Mouse (Mus musculus): ENCODE measurements around the gene 6330409D20Rik.

Gene 6330409D20Rik

DNA sequence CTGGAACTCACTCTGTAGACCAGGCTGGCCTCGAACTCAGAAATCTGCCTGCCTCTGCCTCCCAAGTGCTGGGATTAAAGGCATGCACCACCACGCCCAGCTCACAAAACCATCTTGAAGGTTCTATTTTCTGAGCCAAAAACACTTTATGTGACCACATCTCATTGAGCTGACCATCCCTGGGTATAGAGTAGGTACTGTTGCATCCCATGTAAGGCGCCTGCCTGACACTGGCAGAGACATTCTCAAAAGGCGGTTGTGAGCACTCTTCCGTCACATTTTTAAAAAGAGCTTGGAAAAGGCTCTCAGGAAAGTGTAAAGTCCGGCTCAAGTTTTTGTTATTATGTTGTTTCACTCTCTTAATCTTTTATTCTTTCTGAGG is 15.8 kb upstream of the 6330409D20Rik start:
- DNase-seq (ENCODE audit: low spot score): no peak

DNA sequence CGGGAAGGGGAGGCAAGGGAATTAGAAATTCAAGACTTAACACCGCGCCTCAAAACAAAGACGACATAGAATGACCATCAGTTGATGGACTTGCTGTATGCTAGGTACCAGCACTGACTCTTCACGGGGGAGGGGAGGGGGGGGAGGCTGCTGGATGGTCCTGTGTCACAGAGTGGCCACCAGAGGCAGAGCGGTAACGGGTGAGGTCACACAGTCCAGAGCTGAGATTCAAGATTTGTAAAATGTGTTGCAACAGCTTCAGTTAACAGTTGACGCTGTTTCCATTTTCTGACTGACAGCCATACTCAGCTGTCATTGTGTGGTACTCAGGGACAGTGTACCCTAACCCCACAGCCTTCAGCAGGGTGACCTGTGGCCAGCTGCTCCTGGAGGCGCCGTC is 11.4 kb upstream of the 6330409D20Rik start:
- DNase-seq (ENCODE audit: low spot score): no peak

DNA sequence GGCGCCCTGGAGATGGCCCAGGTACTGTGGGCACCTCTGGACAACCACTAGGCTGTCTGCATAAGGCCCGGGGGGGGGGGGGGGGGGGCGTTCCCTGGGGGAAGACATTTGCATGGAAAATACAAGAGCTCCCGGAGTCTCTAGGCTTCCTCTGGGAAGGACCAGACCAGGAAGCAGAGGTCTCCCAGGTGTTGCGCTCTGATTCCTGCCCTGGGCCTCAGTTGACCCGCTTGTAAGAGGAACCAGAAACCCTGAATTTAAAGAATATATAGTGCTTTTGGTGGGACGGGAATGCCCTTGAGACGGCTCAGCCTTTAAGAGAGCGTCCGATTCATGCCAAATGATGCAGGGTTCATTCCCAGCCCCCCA is 10.8 kb upstream of the 6330409D20Rik start:
- DNase-seq (ENCODE audit: low spot score): no peak

DNA sequence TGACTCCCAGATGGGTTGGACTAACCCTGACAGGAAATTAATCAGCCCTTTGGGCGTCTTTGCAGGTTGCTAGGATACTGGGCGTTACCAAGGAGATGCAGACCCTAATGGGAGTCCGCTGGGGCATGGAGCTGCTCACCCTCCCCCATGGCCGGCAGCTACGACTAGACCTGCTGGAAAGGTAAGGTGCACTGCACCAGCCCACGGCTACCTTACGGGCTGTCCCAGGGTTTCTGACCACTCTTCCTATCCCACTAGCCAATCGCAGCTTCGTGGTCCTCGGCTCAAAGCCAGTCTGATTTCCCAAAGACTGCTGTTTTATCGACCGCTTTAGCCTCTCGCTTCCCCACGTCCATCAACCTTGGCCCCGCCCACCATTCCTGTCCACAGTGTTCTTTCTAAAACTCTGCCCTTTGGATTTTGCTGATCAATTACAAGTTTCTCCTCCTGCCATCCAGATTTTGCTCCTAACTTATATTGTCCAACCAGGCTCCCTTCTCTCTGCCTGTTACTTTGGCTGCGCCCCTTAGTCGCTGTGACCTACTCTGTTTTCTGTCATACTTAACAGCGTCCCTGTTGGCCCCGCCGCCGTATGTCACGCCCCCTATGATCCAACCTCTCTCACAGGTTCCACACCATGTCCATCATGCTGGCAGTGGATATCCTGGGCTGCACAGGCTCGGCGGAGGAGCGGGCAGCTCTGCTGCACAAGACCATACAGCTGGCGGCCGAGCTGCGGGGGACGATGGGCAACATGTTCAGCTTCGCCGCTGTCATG is 10.3 kb upstream of the 6330409D20Rik start:
- DNase-seq (ENCODE audit: low spot score): peak; percentile 51

DNA sequence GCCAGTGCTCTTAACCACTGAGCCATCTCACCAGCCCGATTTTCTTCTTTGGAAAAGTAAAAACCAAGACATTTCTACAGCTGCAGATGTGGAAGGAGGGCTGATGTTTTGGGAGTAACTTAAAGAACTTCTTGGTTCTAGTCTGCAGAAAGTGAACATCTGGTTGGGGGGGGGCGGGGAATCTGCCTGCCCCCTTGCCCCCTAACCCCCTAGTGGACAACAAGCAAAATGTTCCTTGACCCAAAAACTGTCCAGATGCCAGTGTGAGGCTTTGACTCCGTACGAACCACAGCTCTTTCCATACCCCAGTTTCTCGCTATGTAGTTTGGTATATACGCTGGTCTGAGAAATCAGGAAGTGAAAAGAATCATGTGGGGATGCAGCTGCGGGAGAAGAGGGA is 9.4 kb upstream of the 6330409D20Rik start:
- DNase-seq (ENCODE audit: low spot score): no peak

DNA sequence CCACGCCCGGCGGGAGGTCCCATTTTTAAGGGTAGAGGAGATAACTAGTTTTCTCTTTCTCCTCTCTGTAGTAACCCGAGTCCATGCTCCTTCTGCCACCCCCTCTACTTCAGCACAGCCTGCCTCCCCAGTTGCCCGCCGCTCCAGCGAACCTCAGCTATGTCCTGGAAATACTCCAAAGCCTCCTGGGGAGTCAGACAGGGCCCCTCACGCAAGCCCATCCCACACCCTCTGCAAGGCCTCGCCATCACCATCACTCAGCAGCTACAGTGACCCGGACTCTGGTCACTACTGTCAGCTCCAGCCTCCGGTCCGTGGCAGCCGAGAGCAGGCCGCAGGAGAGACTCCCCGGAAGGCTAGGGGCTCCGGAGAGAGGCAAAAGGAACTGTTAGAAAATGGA is 8.3 kb upstream of the 6330409D20Rik start:
- no peak for DNase-seq (ENCODE audit: low spot score)

DNA sequence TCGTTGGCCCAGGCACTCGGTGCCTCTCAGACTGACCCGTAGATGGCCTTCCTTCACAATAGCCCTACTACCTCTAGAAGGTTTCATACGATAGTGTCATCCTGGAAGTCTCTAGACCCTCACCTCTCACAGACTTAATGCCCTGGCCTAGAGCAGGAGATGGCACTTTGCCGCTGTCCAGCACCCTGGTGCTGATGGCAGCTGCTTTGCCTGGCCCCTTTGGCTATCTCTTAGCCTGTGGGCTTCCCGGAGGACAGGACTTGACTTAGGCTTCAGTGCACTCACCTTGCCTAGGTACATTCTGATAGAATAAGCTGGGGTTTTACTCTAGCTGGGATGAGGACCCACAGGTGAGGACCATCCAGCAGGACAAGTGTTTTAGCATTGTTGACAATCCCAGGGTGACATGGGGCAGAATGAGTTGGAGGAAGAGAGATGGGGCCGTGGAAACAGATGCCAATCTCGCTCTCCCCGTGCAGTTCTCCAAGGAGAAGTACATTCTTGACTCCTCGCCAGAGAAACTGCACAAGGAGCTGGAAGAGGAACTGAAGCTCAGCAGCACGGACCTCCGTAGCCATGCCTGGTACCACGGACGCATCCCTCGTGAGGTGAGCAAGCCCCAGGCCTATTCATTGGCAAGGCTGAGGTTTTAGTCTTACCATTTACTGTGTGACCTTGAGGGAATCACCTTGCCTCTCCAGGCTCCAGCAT is 3.6 kb upstream of the 6330409D20Rik start:
- DNase-seq (ENCODE audit: low spot score): no peak

DNA sequence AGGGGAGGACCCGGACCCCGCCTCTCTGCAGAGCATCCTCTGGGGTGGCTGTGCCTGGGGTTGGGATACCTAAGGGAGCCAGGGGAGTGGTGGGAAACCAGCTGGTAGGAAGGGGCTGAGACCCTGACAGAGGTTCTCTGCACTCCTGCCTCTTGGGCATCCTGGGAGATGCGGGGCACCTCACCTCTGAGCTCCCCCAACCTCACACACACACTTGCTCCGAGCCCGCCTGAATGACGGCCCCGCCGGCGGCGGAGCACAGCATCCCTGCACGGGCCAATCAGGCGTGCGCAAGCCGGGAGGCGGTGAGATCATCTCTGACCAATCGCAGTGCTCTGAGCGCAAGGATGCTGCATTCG is 1.3 kb upstream of the 6330409D20Rik start:
- no peak for DNase-seq (ENCODE audit: low spot score)

DNA sequence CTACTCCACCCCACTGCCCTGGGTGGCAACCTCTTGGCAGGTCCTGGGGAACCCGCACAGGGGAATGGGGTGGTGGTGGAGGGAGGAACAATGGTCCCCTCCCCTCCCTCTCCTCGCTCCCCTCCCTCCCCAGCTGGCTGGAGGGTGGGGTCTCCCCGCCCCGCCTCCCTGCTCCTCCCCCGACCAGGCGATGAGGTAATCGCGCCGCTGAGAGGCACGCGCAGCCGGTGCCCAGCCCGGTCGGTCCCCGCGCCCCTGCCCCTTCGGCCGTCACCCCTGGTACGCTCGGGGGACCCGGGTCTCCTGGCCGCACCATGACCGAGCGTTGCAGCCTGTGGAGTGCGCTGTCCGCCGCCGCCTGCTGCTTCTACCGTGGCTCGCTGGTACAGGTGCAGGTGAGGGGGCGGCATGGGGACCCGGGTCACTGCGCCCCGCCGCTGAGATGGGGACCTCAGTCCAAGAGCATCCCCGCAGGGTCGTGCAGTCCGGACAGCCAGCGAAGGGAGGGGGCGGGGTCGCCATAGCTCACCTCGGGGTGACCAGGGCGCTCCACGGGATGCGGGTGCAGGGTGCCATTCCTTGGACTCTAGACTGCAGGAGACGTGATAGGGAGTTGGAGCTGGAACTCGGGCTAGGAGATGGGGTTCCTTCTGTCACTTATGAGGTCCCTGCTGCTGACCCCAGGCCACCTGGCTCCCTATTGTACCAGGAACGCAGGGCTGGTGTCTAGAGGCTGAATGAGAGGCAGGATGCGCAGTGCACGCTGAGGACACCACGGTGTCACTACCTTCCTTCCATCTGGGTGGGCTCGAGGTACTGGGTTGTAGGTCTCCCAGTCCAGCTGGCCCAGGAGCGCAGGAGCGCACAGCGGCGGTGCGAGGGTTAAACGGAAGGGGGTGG is 707 bp upstream of the 6330409D20Rik start:
- DNase-seq (ENCODE audit: low spot score): peak; percentile 27

DNA sequence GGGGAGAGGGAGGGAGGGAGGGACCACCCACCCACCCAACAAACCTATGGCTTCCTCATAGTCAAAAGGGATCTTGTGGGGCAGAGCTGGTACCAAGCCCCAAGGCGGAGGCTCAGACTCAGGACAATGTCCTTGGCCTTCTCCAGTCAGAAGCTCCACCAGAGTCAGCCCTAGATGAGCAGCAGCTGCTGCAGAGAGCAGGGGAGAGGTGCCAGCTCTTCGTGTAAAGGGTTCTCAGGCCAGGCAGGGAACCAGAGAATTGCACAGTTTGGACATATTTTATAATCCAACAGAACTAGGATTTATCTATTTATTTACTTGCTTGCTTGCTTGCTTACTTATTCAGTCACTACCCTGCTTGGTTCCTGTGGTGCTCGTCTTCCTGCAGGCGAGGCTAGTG is 1.5 kb downstream of the 6330409D20Rik start:
- no peak for DNase-seq (ENCODE audit: low spot score)

DNA sequence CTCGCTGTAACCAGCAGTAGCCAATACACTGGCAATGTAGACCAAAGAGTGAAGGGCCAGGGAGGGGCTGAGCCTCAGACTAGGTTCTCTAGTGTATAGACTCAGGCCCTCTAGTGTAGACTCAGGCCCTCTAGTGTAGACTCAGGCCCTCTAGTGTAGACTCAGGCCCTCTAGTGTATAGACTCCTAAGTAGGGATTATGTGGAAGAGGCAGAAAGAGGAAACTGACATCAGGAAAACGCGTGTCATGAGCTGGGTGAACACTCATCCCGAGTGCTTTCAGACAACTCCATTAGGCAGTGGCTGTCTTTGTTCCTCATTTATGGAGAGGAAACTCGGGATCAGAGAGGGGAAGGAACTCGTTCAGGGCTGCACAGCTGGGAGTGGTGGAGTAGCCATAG is 3.8 kb downstream of the 6330409D20Rik start:
- DNase-seq (ENCODE audit: low spot score): no peak

DNA sequence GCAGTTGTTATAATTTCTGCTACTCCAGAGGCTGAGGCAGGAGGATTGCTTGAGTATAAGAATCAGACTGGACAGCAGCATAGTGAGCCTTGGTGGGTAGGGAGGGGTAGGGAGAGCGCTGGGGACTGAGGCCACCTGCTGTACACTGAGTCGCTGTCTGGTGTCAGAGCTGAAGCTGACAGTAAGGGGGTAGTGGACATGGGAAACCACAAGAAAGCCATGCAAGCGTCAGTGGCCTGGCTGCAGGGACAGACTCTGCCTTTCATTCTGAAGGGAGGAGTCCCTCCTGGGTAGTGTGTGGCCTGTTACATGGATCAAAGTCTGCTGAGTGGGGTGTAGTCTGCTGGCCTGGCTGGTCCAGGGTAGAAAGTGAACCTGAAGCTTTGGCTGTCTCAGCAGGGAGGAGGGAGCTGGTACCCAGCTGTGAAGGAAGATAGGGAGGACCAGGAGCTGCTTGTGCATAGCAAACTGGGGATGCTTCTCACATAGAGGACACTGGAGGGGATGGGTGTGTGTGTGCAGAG is 4.4 kb downstream of the 6330409D20Rik start:
- DNase-seq (ENCODE audit: low spot score): no peak

DNA sequence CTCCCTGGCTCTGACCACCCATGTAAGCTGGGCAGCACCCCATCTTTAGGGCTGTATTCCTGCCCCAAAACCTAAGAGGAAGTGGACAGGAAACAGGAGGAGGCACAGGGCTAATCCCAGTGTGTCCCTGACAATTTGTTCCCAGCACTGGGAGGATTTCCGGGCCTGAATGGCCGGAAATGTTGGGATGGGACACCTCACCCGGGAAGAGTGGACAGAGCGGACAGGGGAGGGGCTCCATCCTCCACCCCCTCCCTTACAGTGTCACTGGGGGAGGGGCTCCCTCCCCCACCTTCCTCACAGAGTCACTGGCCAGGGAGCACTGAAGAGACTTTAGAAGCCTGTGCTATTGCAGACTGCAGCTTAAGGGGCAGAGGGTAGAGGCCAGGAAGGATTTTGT is 5.9 kb downstream of the 6330409D20Rik start:
- no peak for DNase-seq (ENCODE audit: low spot score)

DNA sequence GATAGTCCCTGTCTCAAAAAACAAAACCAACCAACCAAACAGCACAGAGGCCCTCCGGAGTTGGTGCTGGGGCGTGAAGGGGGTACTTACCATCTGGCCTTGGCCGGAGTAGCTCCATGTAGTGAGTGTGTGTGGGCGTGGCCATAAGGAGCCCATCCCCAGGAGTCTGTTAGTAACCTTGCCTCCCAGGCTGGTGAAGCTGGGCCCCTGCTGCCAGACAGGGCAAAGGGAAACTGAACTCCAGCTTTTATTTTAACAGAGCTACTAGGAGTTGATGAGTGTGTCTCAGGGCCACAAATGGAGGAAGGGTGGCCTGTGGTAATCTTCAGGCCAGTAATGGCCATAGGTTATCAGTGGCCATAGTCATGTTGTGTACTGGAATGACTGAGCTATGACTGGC is 6.3 kb downstream of the 6330409D20Rik start:
- DNase-seq (ENCODE audit: low spot score): no peak

DNA sequence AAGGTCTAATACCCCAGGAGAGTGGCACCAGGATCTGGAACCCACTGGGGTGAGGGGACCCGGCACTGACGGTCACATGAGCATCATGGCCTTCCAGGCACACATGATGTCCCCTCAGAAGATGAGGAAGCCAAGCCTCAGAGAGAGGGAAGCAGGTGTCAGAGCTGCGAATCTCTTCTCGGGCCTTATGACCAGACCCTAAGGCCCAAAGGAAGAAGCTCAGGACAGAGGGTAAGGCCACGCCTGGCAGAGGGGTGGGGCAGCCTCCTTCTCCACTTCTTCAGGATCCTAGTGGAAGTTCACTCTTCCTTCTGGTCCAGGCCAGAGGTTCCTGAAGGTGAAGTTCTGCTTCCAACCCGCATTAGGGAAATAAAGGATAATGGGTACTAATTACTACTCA is 8.1 kb downstream of the 6330409D20Rik start:
- DNase-seq (ENCODE audit: low spot score): no peak

DNA sequence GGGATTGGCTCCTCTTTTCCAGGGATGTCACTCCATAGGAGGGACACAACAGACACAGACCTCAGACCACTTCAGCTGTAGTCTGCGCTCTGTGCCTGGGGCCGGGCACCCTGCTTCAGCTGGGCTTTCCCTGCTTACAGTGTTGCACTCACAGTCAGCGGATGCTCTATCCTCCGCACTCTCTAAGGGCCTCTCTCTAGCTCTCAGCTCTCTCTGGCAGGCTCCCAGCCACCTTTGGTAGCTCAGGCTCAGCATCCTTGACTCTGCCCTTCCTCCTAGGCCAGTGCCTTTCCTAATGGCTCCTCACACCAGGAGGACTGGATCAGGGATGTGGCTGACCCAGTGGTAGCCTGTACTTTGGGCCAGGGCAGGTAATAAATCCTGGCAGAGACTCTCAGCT is 8.9 kb downstream of the 6330409D20Rik start:
- no peak for DNase-seq (ENCODE audit: low spot score)

DNA sequence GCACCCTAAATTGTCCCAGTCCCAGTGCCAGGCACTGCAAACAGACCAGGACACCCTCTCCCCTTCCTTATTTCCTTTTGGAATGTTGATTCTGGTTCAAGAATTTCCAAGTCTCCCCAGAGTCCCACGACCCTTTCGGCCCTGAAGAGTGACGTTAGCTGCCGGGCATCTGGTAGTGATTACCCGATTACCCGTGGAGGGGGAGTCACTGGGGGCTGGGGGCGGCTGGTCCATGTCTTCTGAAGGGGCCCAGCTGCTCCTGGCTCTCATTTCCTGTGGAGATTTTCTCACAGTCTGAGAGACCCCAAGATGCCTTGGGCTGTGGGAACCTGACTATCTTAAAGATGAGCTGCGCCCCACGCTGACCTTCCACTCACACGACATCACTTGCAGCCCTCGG is 10.0 kb downstream of the 6330409D20Rik start:
- DNase-seq (ENCODE audit: low spot score): no peak

DNA sequence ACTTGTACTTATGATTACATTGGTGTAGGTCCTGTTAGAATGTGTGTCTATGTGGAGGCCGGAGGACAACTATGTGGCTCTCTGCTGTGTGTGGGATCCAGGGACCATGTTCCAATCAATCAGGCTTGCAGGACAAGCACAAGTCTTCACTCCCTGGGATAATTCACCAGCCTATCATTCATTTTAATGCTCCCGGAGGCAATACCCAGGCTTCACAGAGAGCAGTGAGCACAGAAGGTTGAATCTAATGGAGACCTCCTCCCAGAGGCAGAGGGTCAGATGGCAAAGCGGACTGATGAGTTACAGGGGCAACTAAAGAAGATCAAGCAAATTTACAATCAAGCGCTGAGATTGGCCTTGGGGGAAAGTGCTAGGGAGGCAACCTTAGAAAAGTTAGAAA is 11.3 kb downstream of the 6330409D20Rik start:
- DNase-seq (ENCODE audit: low spot score): no peak

DNA sequence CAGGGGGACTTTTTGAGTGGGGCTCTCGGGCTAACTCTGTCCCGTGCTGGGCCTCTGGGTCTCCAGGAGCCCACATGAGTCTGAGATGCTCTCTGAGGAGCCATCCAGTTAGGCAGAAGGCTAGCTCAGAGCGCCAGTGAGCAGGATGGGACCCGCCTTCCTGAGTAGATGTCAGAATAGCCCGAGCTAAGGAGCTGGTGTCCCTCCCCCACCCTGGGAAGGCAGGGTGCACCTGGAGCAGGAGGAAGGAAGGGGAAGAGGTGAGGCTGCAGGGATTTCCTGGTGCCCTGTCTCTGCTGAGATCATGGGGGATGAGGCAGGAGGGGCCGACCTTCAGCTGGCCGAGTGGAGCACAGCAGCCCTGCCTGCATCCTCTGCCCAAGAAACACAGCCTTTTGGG is 12.4 kb downstream of the 6330409D20Rik start:
- no peak for DNase-seq (ENCODE audit: low spot score)

DNA sequence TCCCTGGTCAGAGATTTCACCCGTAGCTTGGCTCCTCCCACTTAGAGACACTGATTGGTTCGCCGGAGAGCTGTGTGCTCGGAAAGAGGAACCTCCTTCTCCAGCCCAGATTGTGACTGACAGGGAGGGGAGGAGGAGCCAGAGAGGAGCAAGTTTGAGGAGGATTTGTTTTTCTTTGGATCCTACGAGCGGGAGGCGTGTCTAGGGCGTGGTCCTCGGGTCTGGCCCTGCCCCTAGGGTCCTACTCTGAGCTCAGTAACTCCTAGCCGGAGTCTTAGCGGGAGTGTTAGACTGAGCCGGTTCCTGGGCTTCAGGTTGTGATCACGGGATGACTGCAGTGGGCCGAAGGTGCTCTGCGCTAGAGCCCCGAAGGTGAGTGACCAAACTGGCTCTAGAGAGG is 13.4 kb downstream of the 6330409D20Rik start:
- peak; percentile 77 for DNase-seq (ENCODE audit: low spot score)

DNA sequence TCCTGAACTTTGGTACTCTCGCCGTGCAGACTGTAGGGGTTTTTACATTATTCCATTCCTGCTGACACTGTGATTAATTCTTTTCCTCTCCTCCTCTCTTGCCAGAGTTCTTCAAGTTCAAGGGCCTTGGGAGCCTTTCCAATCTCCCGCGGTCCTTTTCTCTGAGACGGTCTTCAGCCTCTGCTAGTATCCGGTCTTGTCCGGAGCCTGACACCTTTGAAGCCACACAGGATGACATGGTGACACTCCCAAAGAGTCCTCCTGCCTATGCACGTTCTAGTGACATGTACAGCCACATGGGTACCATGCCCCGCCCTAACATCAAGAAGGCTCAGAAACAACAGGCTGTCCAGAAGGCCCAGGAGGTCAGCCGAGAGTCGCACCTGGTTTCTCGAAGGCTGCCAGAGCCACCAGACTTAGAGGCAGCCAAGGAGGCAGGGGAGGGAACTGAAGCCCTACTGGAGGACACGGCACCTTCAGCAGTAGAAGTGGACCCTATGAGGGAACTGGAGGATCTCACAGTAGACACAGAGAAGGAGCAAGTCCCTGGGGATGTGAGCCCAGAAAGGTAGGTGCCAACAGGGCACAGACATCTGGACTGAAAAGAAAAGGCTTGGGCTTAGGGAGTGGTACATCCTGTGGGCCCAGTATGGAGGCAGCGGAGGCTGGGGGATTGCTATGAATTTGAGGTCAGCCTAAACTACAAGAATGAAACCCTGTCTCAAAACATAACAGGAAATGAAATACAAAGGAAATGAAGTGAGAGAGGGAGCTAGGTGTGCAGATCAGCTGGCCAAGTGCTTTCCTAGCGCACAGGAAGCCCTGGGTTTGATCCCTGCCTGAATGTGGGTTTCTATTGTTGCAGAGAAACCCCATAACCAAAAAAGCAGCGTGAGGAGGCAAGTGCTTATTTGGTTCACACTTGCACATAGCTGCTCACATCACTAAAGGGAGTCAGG is 15.7 kb downstream of the 6330409D20Rik start:
- DNase-seq (ENCODE audit: low spot score): no peak

DNA sequence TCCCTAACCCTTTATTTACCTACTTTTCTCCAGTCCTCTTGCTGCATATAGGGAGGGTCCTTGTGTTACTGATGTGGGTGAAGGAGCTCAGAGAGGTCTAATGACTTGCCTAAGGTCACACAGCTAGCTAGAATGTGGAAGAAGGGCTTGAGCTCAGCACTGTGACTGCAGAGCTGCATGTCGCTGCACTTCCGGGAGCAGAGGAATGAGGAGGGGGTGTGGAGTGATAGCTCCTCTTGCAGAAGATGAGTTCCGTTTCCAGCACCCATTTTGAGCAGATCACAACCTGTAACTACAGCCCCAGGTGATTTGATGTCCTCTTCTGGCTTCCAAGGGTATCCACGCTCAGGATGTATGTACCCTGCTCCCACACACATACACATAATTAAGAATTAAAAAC is 16.7 kb downstream of the 6330409D20Rik start:
- DNase-seq (ENCODE audit: low spot score): no peak

All from urinary bladder, postnatal 25 days (tissue).